Mouse (Mus musculus) heart, postnatal 0 days (tissue): ENCODE measurements around the gene Esm1. TPM values are rescaled to one million over a fixed set of nuclear protein-coding genes. Genes with fewer than 3 reads are reported as not detected.

Experiments
- ATAC-seq: fragments of 200-750 bp; cut with Nextera tagmentation; 2 replicates; pipeline ENCODE4 v1.8.0; 2017; ENCODE audit warnings: low read depth, moderate number of reproducible peaks, moderate library complexity; ENCODE audit not compliant: insufficient read depth
- DNase-seq: peaks from one replicate; pipeline ENCODE4 v3.0.0-alpha.2; 2016; ENCODE audit warnings: low spot score
- H3K27ac ChIP-seq: fragments of 300-500 bp; sonication (generic); 2 replicates; pipeline ENCODE4 v1.5.1; 2014; ENCODE audit warnings: low read depth, mild to moderate bottlenecking
- H3K27me3 ChIP-seq: fragments of 300-500 bp; sonication (generic); 2 replicates; pipeline ENCODE4 v1.6.1; 2014; ENCODE audit warnings: low read length, mixed read lengths; ENCODE audit not compliant: control insufficient read depth, insufficient read depth
- H3K36me3 ChIP-seq: fragments of 300-500 bp; sonication (generic); replicated peaks from 2 replicates; pipeline ENCODE4 v1.6.1; 2014; ENCODE audit warnings: low read length, mixed read lengths; ENCODE audit not compliant: control insufficient read depth, insufficient read depth
- H3K4me1 ChIP-seq: fragments of 300-500 bp; sonication (generic); 2 replicates; pipeline ENCODE4 v1.6.1; 2014; ENCODE audit warnings: antibody characterized with exemption; ENCODE audit not compliant: control insufficient read depth, insufficient read depth
- H3K4me2 ChIP-seq: fragments of 300-500 bp; sonication (generic); 2 replicates; pipeline ENCODE4 v1.6.1; 2014; ENCODE audit warnings: low read depth, mild to moderate bottlenecking, low read length, moderate library complexity
- H3K4me3 ChIP-seq: fragments of 300-500 bp; sonication (generic); 2 replicates; pipeline ENCODE4 v1.5.1; 2014; ENCODE audit warnings: low read depth, low read length
- H3K9ac ChIP-seq: fragments of 300-500 bp; sonication (generic); replicated peaks from 2 replicates; pipeline ENCODE4 v1.6.1; 2014; ENCODE audit warnings: low read depth, low read length, mixed read lengths
- H3K9me3 ChIP-seq: fragments of 300-500 bp; sonication (generic); replicated peaks from 2 replicates; pipeline ENCODE4 v1.6.1; 2016; ENCODE audit warnings: low read length; ENCODE audit not compliant: control insufficient read depth
- CTCF ChIP-seq: IDR thresholded peaks from 2 replicates; pipeline ENCODE4 v1.5.1; 2016; ENCODE audit warnings: antibody characterized with exemption, control low read depth, low read depth
- EP300 ChIP-seq: IDR thresholded peaks from 2 replicates; pipeline ENCODE4 v1.6.1; 2016; ENCODE audit warnings: antibody characterized with exemption, low read depth
- WGBS: fragments of 180-500 bp; shearing (Covaris S2); extraction: QIAGEN DNeasy Blood & Tissue Kit; methylation state at CpG from one replicate; pipeline ENCODE4 v1.1.7; 2014; 5-methylcytosine and 5-hydroxymethylcytosine counted together
- polyA plus RNA-seq: library from polyadenylated mRNA; unstranded; fragments of >200 nt; fragmentation: Nextera tagmentation; extraction: Ambion mirVana; gene quantifications from 2 replicates; pipeline ENCODE4 v1.2.1, GENCODE M21; 2015
- total RNA-seq: library from RNA; depleted of rRNA; stranded (reverse); fragments of >200 nt; gene quantifications from 2 replicates; pipeline ENCODE4 v1.2.3, GENCODE M21; 2014; ENCODE audit warnings: low replicate concordance

The Esm1 gene
- total and polyA plus RNA-seq, 2 experiments from 2014 or later = 0.61 TPM; not detected in 1

DNA sequence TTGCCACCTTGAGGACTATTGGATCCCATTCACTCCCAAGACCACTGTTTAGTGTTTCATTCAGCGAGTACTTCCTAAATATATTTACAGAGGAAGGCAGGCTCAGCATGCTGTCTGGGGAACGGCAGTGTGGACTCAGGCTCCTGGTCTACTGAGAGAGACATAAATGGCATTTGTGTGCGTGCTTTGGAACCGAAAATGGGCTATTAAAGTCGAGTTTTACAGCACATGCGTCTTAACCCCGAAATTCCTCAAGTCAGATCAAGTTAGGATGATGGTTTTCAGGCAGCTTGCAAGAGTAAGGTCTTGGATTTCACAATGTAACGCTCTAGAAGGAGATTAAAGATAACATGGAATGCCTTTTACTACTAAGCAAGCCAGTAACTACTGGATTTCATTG is 8.7 kb upstream of the Esm1 start:
- Histone ChIP-seq H3K4me3 (no peak overlapping the region), H3K36me3 (no peaks in the 10 kb centered on the region), H3K27ac (no peak overlapping the region), H3K27me3 (no peaks in the 10 kb centered on the region), H3K9ac (no peak overlapping the region), H3K9me3 (no peaks in the 10 kb centered on the region), H3K4me1 (no peaks in the 10 kb centered on the region), H3K4me2 (no peak overlapping the region)
- 68% methylated on average over 8 of the region's 8 CpGs for WGBS
- ATAC-seq (no peak), DNase-seq (no peak)
- TF ChIP-seq CTCF = no peak
- no peak for TF ChIP-seq EP300

DNA sequence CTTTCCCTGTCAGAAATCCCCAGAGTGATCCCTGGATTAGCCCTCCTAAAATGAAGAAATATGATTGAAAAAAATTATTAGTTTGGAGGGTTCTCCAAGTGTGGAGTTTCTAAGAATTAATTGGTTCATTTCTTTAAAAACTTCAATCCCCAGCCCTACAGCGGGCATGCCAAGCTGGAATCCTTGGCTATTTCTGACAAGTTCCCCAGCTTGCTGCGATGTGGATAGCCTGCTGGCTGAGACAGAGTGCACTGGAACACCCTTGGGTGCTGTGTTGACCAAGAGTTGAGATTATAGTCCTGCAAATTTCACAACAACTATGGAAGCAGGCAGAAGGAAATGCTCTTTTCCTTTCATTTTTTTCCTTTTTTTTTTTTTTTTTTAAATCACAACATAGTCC is 7.8 kb upstream of the Esm1 start:
- DNase-seq (no peak), ATAC-seq (no peak)
- Histone ChIP-seq H3K4me2 (no peak overlapping the region), H3K27ac (no peak overlapping the region), H3K27me3 (no peaks in the 10 kb centered on the region), H3K4me1 (no peaks in the 10 kb centered on the region), H3K9me3 (no peaks in the 10 kb centered on the region), H3K36me3 (no peaks in the 10 kb centered on the region), H3K4me3 (no peak overlapping the region), H3K9ac (no peak overlapping the region)
- TF ChIP-seq EP300 = no peak
- TF ChIP-seq CTCF = no peak
- 76% methylated on average over 2 of the region's 2 CpGs for WGBS

DNA sequence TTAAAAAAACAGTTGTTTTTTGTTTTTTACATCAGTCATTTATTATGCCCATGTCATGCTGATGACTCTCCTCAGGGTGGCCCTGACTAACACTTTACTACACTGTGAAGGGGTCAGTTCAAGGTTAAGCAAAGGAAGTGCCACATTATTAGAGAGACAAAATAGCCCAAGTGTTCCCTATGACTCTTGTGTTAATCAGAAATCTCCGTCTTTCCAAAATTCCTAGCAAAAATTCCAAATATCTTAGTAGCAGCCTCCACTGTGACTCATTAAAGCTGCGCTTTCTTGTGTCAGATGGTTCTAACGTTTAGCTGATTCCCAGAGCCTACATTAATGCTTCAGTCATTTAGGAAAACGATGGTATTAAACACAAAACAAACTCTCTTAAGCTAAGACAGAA is 7.3 kb upstream of the Esm1 start:
- TF ChIP-seq CTCF = no peak
- TF ChIP-seq EP300 = no peak
- 61% methylated on average over 4 of the region's 4 CpGs for WGBS

DNA sequence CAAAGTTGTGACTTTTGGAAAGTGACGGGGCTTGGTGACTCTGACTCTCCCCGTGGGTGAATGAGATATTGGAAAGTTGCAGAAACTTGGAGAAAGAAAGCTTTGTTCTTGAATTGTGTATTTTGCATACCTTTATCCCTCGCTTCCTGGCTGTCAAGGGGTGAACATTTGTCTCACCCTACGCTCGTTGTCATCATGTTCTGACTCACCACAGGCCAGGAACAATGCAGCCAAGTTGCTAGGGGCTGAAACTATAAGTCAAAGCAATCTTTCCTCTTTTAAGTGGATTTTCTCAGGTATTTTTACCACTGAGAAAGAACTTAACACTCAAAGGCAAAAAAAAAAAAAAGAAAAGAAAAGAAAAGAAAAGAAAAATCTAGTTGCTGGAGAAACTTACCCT is 6.3 kb upstream of the Esm1 start:
- no peak for DNase-seq
- Histone ChIP-seq H3K4me2 (no peak overlapping the region), H3K4me3 (no peak overlapping the region), H3K4me1 (no peaks in the 10 kb centered on the region), H3K9me3 (no peaks in the 10 kb centered on the region), H3K9ac (no peak overlapping the region), H3K27ac (no peak overlapping the region), H3K27me3 (no peaks in the 10 kb centered on the region), H3K36me3 (no peaks in the 10 kb centered on the region)
- WGBS = 47% methylated on average over 5 of the region's 5 CpGs
- TF ChIP-seq CTCF (no peak), EP300 (no peak)
- no peak for ATAC-seq

More for the DNA sequence above, 7.3 kb upstream of the Esm1 start:
- DNase-seq (no peak), ATAC-seq (no peak)
- no peaks in the 10 kb centered on the region for H3K9me3 ChIP-seq
- H3K4me1 ChIP-seq = no peaks in the 10 kb centered on the region
- no peak overlapping the region for H3K4me3 ChIP-seq
- no peak overlapping the region for H3K4me2 ChIP-seq
- H3K9ac ChIP-seq = no peak overlapping the region
- no peaks in the 10 kb centered on the region for H3K27me3 ChIP-seq
- no peaks in the 10 kb centered on the region for H3K36me3 ChIP-seq
- no peak overlapping the region for H3K27ac ChIP-seq

- no peak overlapping the region for H3K27ac ChIP-seq
- H3K4me3 ChIP-seq = no peak overlapping the region
- no peaks in the 10 kb centered on the region for H3K36me3 ChIP-seq
- H3K9me3 ChIP-seq = no peaks in the 10 kb centered on the region
- H3K9ac ChIP-seq = no peak overlapping the region
- no peak overlapping the region for H3K4me2 ChIP-seq
- no peaks in the 10 kb centered on the region for H3K4me1 ChIP-seq
- DNase-seq (no peak), ATAC-seq (no peak)
- TF ChIP-seq CTCF = no peak
- no peak for TF ChIP-seq EP300
- peaks cover 5% of the 10 kb centered on the region; the same call in 1 of the 2 replicates for H3K27me3 ChIP-seq
- WGBS = 71% methylated on average over 5 of the region's 5 CpGs
Measured at GRCm38 (mm10) chr13:113205346-113205745, 4.1 kb upstream of the Esm1 start.

DNA sequence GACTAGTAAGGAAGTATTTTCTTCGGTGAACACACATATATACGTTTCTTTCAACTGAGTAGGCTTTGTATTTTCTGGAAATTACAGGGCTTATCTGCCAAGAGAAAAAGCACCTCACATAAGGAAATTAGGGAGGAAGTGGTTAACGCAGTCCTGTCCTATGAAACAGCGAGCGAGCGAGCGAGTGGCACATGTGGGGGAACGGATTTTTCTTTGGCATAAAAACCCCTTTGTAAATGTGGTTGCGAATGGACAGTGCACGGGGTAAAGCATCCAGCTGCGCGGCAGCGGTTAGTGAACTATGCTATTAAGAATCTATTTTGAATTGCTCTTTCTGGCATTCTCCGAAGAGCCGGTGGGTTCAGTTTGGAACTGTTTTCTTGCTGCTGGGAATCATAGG is 1.9 kb downstream of the Esm1 start:
- TF ChIP-seq CTCF (no peak), EP300 (no peak)
- H3K27ac ChIP-seq = no peak overlapping the region
- H3K36me3 ChIP-seq = no peaks in the 10 kb centered on the region
- ATAC-seq = no peak
- H3K9ac ChIP-seq = no peak overlapping the region
- DNase-seq = no peak
- H3K4me3 ChIP-seq = no peak overlapping the region
- H3K4me2 ChIP-seq = no peak overlapping the region
- H3K4me1 ChIP-seq = no peaks in the 10 kb centered on the region
- H3K9me3 ChIP-seq = no peaks in the 10 kb centered on the region
- WGBS = 67% methylated on average over 15 of the region's 15 CpGs
- peaks cover 5% of the 10 kb centered on the region; the same call in 1 of the 2 replicates for H3K27me3 ChIP-seq
